Mouse (Mus musculus) limb, embryonic 15.5 days (tissue): ENCODE results near the gene Olfr1135. TPM values are rescaled to one million over a fixed set of nuclear protein-coding genes. Genes with fewer than 3 reads are reported as not detected.

ENCODE experiments used
- ATAC-seq: fragments of 200-750 bp; cut with Nextera tagmentation; 2 replicates; pipeline ENCODE4 v1.8.0; 2017; ENCODE audit warnings: low read depth, moderate TSS enrichment; ENCODE audit not compliant: insufficient number of reproducible peaks, low FRiP score, low TSS enrichment
- H3K27ac ChIP-seq: fragments of 300-500 bp; sonication (generic); 2 replicates; pipeline ENCODE4 v1.5.1; 2015; ENCODE audit warnings: moderate library complexity, mild to moderate bottlenecking, inconsistent platforms
- H3K27me3 ChIP-seq: fragments of 300-500 bp; sonication (generic); 2 replicates; pipeline ENCODE4 v1.6.1; 2015; ENCODE audit warnings: inconsistent platforms
- H3K36me3 ChIP-seq: fragments of 300-500 bp; sonication (generic); 2 replicates; pipeline ENCODE4 v1.6.1; 2015; ENCODE audit warnings: inconsistent platforms
- H3K4me1 ChIP-seq: fragments of 300-500 bp; sonication (generic); 2 replicates; pipeline ENCODE4 v1.6.1; 2015; ENCODE audit warnings: inconsistent platforms
- H3K4me2 ChIP-seq: fragments of 300-500 bp; sonication (generic); 2 replicates; pipeline ENCODE4 v1.6.1; 2015; ENCODE audit warnings: mild to moderate bottlenecking, inconsistent platforms
- H3K4me3 ChIP-seq: fragments of 300-500 bp; sonication (generic); 2 replicates; pipeline ENCODE4 v1.5.1; 2015; ENCODE audit warnings: mild to moderate bottlenecking, inconsistent platforms
- H3K9ac ChIP-seq: fragments of 300-500 bp; sonication (generic); 2 replicates; pipeline ENCODE4 v1.6.1; 2015; ENCODE audit warnings: inconsistent platforms
- H3K9me3 ChIP-seq: fragments of 300-500 bp; sonication (generic); 2 replicates; pipeline ENCODE4 v1.6.1; 2016; ENCODE audit warnings: inconsistent platforms
- WGBS: fragments of 180-500 bp; shearing (Covaris S2); methylation state at CpG from one replicate; pipeline ENCODE4 v1.1.7; 2015; 5-methylcytosine and 5-hydroxymethylcytosine counted together
- polyA plus RNA-seq: library from polyadenylated mRNA; unstranded; fragments of >200 nt; fragmentation: Nextera tagmentation; extraction: Ambion mirVana; gene quantifications from 2 replicates; pipeline ENCODE4 v1.2.1, GENCODE M21; 2015

Gene Olfr1135
- not detected in 2 replicates for polyA plus RNA-seq

GRCm38 (mm10) chr2:87673564-87673963 lies at the start of gene Olfr1135:
Olfr1135 (minus strand) TSS chr2:87673664.
- H3K9me3 ChIP-seq = no peaks in the 10 kb centered on the region
- H3K4me2 ChIP-seq = no peak within 1 kb of the TSS
- H3K27ac ChIP-seq = no peak within 1 kb of the TSS
- H3K27me3 ChIP-seq = no peaks in the 10 kb centered on the region
- H3K4me3 ChIP-seq = no peak within 1 kb of the TSS
- WGBS = 12% methylated on average over 1 of the region's 1 CpGs
- ATAC-seq = no peak
- H3K4me1 ChIP-seq = no peaks in the 10 kb centered on the region
- no peaks in the 10 kb centered on the region for H3K36me3 ChIP-seq
- no peak within 1 kb of the TSS for H3K9ac ChIP-seq

- ATAC-seq = no peak
- Histone ChIP-seq H3K27me3 (no peaks in the 10 kb centered on the region), H3K36me3 (no peaks in the 10 kb centered on the region), H3K9ac (no peak within 1 kb of the TSS), H3K27ac (no peak within 1 kb of the TSS), H3K4me3 (no peak within 1 kb of the TSS), H3K4me2 (no peak within 1 kb of the TSS), H3K4me1 (no peaks in the 10 kb centered on the region), H3K9me3 (no peaks in the 10 kb centered on the region)
These were observed 39.6 kb upstream of the Olfr1135 start, which contains the start of gene Olfr1137 for GRCm38 (mm10) chr2:87713079-87713478. Olfr1137 (minus strand) TSS chr2:87713179.

GRCm38 (mm10) chr2:87693847-87694246 lies 20.4 kb upstream of the Olfr1135 start, which contains the start of gene Olfr1136:
Olfr1136 (minus strand) TSS chr2:87693947.
- no peak within 1 kb of the TSS for H3K9ac ChIP-seq
- H3K4me1 ChIP-seq = no peaks in the 10 kb centered on the region
- H3K27ac ChIP-seq = no peak within 1 kb of the TSS
- H3K4me3 ChIP-seq = no peak within 1 kb of the TSS
- no peak within 1 kb of the TSS for H3K4me2 ChIP-seq
- H3K36me3 ChIP-seq = no peaks in the 10 kb centered on the region
- H3K27me3 ChIP-seq = no peaks in the 10 kb centered on the region
- H3K9me3 ChIP-seq = no peaks in the 10 kb centered on the region
- no peak for ATAC-seq

- no peaks in the 10 kb centered on the region for H3K27me3 ChIP-seq
- H3K4me2 ChIP-seq = no peak within 1 kb of the TSS
- H3K36me3 ChIP-seq = no peaks in the 10 kb centered on the region
- WGBS = 72% methylated on average over 2 of the region's 2 CpGs
- no peaks in the 10 kb centered on the region for H3K4me1 ChIP-seq
- H3K9ac ChIP-seq = no peak within 1 kb of the TSS
- H3K4me3 ChIP-seq = no peak within 1 kb of the TSS
- no peak for ATAC-seq
- H3K27ac ChIP-seq = no peak within 1 kb of the TSS
- H3K9me3 ChIP-seq = no peaks in the 10 kb centered on the region
These were observed 15.1 kb downstream of the Olfr1135 start, which contains the start of gene Olfr1134 for GRCm38 (mm10) chr2:87658360-87658759. Olfr1134 (minus strand) TSS chr2:87658460.

GRCm38 (mm10) chr2:87647274-87647673 lies 26.2 kb downstream of the Olfr1135 start, which contains the start of gene Olfr1133:
Olfr1133 (minus strand) TSS chr2:87647374.
- H3K4me1 ChIP-seq = no peaks in the 10 kb centered on the region
- no peak within 1 kb of the TSS for H3K27ac ChIP-seq
- ATAC-seq = no peak

GRCm38 (mm10) chr2:87642441-87642840 lies 31.0 kb downstream of the Olfr1135 start:
- no peak overlapping the region for H3K9ac ChIP-seq
- H3K36me3 ChIP-seq = no peaks in the 10 kb centered on the region
- no peak overlapping the region for H3K4me3 ChIP-seq
- no peaks in the 10 kb centered on the region for H3K9me3 ChIP-seq
- H3K27ac ChIP-seq = no peak overlapping the region
- no peaks in the 10 kb centered on the region for H3K4me1 ChIP-seq
- H3K4me2 ChIP-seq = no peak overlapping the region
- H3K27me3 ChIP-seq = no peaks in the 10 kb centered on the region
- no peak for ATAC-seq

More at GRCm38 (mm10) chr2:87647274-87647673, 26.2 kb downstream of the Olfr1135 start, which contains the start of gene Olfr1133:
- Histone ChIP-seq H3K4me2 (no peak within 1 kb of the TSS), H3K9me3 (no peaks in the 10 kb centered on the region), H3K4me3 (no peak within 1 kb of the TSS), H3K27me3 (no peaks in the 10 kb centered on the region), H3K9ac (no peak within 1 kb of the TSS), H3K36me3 (no peaks in the 10 kb centered on the region)

GRCm38 (mm10) chr2:87637435-87637834 lies 36.0 kb downstream of the Olfr1135 start, which contains the start of gene Olfr1132:
Olfr1132 (minus strand) TSS chr2:87637535.
- no peak for ATAC-seq
- no peaks in the 10 kb centered on the region for H3K36me3 ChIP-seq
- H3K4me2 ChIP-seq = no peak within 1 kb of the TSS
- H3K4me1 ChIP-seq = no peaks in the 10 kb centered on the region
- H3K9ac ChIP-seq = no peak within 1 kb of the TSS
- no peaks in the 10 kb centered on the region for H3K27me3 ChIP-seq
- H3K4me3 ChIP-seq = no peak within 1 kb of the TSS
- no peak within 1 kb of the TSS for H3K27ac ChIP-seq
- H3K9me3 ChIP-seq = no peaks in the 10 kb centered on the region

- ATAC-seq = no peak
- Histone ChIP-seq H3K4me1 (no peaks in the 10 kb centered on the region), H3K4me2 (no peak within 1 kb of the TSS), H3K36me3 (no peaks in the 10 kb centered on the region), H3K4me3 (no peak within 1 kb of the TSS), H3K27me3 (no peaks in the 10 kb centered on the region), H3K9ac (no peak within 1 kb of the TSS), H3K27ac (no peak within 1 kb of the TSS), H3K9me3 (no peaks in the 10 kb centered on the region)
- WGBS = 55% methylated on average over 3 of the region's 3 CpGs
These were observed 46.7 kb downstream of the Olfr1135 start, which contains the start of gene Olfr1131 for GRCm38 (mm10) chr2:87626804-87627203. Olfr1131 (plus strand) TSS chr2:87627104.

Other genes starting within 250 kb of the Olfr1135 start
- not detected in 2 replicates for gene Olfr1124, start 243.4 kb downstream of the Olfr1135 start, polyA plus RNA-seq
- gene Olfr1126, start 219.7 kb downstream of the Olfr1135 start, polyA plus RNA-seq = not detected in 2 replicates
- not detected in 2 replicates for gene Pramel7, start 176.6 kb downstream of the Olfr1135 start, polyA plus RNA-seq
- not detected in 2 replicates for gene Pramel6, start 167.1 kb downstream of the Olfr1135 start, polyA plus RNA-seq
- not detected in 2 replicates for gene Olfr153, start 141.9 kb downstream of the Olfr1135 start, polyA plus RNA-seq
- not detected in 2 replicates for gene Olfr1128, start 128.1 kb downstream of the Olfr1135 start, polyA plus RNA-seq
- not detected in 2 replicates for gene Olfr1129, start 99.8 kb downstream of the Olfr1135 start, polyA plus RNA-seq
- gene Olfr1130, start 67.5 kb downstream of the Olfr1135 start, polyA plus RNA-seq = not detected in 2 replicates
- not detected in 2 replicates for gene Olfr1131, start 46.6 kb downstream of the Olfr1135 start, polyA plus RNA-seq
- not detected in 2 replicates for gene Olfr1132, start 36.1 kb downstream of the Olfr1135 start, polyA plus RNA-seq
- not detected in 2 replicates for gene Olfr1133, start 26.3 kb downstream of the Olfr1135 start, polyA plus RNA-seq
- gene Olfr1134, start 15.2 kb downstream of the Olfr1135 start, polyA plus RNA-seq = not detected in 2 replicates
- not detected in 2 replicates for gene Olfr1136, start 20.3 kb upstream of the Olfr1135 start, polyA plus RNA-seq
- not detected in 2 replicates for gene Olfr1137, start 39.5 kb upstream of the Olfr1135 start, polyA plus RNA-seq
- not detected in 2 replicates for gene Olfr1138, start 66.3 kb upstream of the Olfr1135 start, polyA plus RNA-seq
- gene Olfr1140, start 70.1 kb upstream of the Olfr1135 start, polyA plus RNA-seq = not detected in 2 replicates
- gene Olfr1141, start 80.3 kb upstream of the Olfr1135 start, polyA plus RNA-seq = not detected in 2 replicates
- not detected in 2 replicates for gene Olfr152, start 105.8 kb upstream of the Olfr1135 start, polyA plus RNA-seq
- gene Olfr1143, start 126.9 kb upstream of the Olfr1135 start, polyA plus RNA-seq = not detected in 2 replicates
- not detected in 2 replicates for gene Olfr1145, start 136.2 kb upstream of the Olfr1135 start, polyA plus RNA-seq
- gene Olfr1148, start 156.9 kb upstream of the Olfr1135 start, polyA plus RNA-seq = not detected in 2 replicates
- not detected in 2 replicates for gene Olfr1150-ps1, start 170.3 kb upstream of the Olfr1135 start, polyA plus RNA-seq
- not detected in 2 replicates for gene Olfr1151, start 182.2 kb upstream of the Olfr1135 start, polyA plus RNA-seq
- gene Olfr1152, start 192.8 kb upstream of the Olfr1135 start, polyA plus RNA-seq = not detected in 2 replicates
- gene Olfr1153, start 221.3 kb upstream of the Olfr1135 start, polyA plus RNA-seq = not detected in 2 replicates
- gene Olfr1154, start 231.5 kb upstream of the Olfr1135 start, polyA plus RNA-seq = not detected in 2 replicates